Mouse (Mus musculus): ENCODE data around the gene Dcn.

DNA sequence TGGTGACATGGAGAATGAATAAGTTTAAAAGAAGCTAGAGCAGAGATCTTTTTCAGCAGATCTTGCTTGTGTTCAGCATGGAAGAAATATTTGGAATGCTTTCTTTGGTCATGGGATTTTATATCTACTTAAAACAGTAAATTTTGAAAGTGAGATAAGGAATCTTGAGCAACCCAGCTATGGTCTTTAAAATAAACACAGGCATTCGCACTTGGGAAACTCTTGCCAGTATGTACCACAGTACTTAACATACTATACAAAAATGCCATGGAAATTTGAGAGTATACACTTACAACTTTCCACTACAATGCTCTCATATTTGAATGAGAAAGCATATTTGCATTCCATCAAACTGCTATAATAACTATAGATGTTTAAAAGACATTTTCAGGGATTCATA, 68.3 kb downstream of the Dcn start:
- TF ChIP-seq CTCF (IDR thresholded peaks at IDR 0.05; ENCODE audit: low read depth, low read length) (no peak), POLR2AphosphoS5 (IDR thresholded peaks at IDR 0.05; ENCODE audit: insufficient replicate concordance, low read depth, low read length) (no peak), GATA1 (IDR thresholded peaks at IDR 0.05; ENCODE audit: borderline replicate concordance, low read length) (no peak), GATA2 (IDR thresholded peaks at IDR 0.05; ENCODE audit: borderline replicate concordance, low read depth, low read length) (no peak), TAL1 (conservative IDR thresholded peaks at IDR 0.05; ENCODE audit: low read depth, low read length) (no peak)

All from G1E (cell line).